Mouse (Mus musculus) urinary bladder, postnatal 14 days (tissue): ENCODE measurements around the gene Nudt2.

Experiments
- DNase-seq: peaks from one replicate; pipeline ENCODE4 v3.0.0; 2021; ENCODE audit warnings: low spot score

Nudt2 gene

DNA sequence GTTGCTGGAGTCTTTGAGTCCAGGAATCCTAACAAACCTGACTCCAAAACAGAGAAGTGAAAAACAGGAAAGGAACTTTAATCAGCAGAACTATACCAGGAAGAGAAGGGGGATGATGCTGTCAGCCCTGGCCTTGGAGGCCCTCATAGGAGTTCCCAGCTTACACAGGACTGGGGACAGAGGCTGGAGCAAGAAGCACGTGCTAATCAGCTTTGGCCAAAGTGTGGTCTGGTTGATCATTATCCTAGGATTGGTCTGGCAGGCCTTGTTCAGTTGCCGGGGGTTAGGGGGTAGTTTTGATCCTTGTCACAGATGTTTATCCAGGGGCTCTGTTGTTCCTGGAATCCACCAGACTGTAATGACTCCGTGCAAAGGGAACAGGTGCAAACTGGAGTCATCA lies 29.4 kb downstream of the Nudt2 start:
- DNase-seq, result no peak

DNA sequence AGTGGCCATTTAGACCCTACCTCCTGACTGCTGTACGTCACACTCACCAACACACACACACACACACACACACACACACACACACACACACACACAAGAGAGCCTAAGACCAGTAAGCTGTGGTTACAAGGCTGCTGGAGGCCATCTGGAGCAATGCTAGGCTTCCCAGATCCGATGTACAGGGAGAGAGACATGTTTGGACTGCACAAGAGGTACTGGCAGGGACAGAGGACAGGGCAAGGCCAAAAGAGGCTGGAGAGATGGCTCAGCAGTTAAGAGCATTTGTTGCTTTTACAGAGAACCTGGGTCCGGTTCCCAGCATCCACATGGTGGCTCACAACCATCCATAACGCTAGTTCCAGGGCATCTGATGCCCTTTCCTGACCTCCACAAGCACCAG lies 30.1 kb downstream of the Nudt2 start:
- no peak for DNase-seq

DNA sequence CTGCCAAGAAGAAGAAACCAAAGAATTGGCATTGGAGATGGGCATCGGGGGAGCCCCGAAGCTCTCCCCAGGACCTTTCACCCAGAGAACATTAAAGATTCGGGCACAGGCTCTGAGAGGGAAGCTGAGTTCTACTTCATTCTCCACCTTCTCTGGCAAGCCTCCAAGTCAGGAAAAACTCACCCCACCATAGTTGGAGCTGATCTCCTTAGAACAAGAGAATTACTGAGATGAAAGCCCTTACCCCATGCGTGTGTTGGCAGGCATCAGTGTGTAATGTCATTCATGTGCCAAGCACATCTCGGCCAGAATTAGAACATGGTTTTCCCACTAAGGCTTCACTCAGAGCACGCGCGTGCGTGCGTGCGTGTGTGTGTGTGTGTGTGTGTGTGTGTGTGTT lies 30.9 kb downstream of the Nudt2 start:
- DNase-seq, result no peak

DNA sequence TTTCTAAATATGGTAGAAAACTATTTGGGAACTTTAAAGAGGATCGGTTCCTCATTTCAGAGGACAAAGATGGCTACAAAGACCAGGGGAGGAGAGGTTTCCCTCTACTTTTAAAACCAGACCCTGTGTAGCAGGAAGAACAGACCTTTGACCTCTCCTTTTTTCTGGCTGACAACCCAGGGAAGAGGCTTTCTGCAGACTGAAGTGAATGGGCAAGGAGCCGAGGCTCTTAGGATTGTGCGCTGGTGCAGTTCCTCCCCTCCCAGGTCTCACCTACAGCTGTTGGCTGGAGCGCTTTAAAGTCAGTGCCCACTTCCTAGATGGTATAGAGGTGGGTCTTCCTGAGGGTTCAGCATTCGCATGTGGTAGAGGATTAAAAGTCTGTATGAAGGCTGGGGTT lies 32.1 kb downstream of the Nudt2 start:
- DNase-seq, result no peak

DNA sequence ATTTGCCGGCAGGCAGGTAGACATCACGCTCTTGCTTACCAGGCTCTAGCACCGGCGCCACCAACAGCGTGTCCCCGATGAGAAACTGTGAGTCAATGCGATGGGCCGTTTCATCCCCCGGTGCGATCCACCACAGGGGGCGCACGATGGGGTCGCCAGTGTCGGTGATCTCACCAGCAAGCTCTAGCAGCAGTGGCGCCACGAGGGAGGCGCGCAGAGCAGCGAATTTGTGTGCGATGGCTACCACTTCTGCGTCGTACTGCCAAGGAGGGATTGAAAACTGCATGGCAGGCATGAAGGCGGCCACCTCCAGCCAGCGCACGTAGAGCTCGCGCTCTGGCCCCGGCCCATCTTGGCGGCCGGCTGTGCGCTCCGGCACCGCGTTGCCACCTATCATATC lies 32.6 kb downstream of the Nudt2 start:
- no peak for DNase-seq

DNA sequence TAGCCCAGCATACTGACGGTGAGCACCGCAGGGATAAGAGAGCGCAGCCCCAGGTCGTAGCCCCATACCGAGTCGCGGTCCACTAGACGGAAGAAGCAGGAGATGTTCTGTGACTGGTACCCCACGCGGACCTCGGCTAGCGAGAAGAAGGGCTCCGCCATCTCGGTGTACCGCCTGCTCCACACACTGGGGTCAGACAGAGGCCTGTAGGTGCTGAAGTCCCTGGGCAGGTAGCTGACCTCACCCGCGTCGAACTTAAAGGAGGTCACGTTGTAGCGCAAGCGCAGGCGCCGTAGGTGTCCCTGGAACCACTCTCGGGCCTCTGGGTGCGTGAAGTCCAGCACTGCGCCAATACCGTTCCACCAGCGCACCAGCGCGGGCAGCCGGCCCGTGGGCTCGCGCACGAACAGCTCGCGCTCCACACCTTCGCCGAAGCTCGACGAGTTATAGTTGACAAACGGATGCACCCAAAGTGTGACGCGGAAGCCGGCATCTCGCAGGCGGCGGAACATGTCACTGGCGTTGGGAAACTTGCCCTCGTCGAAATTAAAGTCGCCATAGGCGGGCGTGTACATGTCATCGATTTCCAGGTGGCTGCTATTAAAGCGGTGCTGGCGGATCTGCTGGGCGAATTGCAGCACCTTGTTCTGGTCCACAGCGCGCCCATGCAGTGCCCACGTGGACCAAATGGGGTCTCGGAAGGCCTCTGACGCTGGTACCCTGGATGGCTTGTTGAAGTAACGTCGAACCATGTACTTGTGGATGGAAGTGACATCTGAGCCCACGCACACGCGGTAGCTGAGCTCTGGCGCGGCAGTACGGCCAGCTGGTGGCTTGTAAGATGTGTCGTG lies 33.3 kb downstream of the Nudt2 start:
- no peak for DNase-seq

DNA sequence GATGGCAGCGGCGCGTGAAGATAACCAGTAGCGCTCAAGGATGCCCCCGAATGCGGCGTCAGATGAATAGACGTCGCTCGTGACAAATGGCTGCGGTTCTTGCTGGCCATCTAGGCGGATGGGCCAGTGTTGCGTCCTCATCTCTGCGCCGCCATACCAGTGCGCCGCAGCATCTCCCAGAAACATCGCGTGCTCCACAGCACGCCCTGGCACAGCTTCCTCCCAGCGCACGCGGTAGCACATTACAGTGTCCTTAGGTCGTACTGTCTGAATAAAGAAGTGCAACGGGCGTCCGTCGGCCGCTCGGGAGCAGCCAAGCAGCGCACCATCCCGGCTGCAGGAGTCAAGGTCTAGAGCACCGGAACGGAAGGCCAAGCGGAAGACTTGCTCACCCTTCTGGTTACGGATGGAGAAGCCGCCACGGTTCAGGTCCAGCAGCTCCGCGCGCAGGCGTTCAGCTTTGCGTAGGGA lies 34.0 kb downstream of the Nudt2 start:
- no peak for DNase-seq

DNA sequence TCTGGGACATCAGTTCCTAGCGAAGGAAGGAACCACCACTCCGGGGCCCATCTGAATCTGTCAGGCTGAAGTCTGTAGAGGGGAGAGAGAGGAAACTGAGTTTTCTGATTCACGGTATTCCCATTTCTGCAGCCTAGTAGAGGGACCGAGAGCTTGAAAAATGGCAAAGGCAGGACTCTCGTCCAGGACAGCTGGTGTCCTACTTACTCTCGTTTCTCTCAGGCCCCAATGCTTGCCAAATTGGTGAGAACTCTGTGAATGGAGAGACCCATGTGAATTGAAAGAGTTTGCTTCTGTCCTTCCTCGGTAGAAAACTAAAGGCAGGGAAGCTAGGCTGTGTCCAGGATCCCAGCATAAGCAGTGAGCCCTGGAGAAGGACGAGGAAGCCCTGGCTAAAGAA lies 34.7 kb downstream of the Nudt2 start:
- DNase-seq, result no peak

DNA sequence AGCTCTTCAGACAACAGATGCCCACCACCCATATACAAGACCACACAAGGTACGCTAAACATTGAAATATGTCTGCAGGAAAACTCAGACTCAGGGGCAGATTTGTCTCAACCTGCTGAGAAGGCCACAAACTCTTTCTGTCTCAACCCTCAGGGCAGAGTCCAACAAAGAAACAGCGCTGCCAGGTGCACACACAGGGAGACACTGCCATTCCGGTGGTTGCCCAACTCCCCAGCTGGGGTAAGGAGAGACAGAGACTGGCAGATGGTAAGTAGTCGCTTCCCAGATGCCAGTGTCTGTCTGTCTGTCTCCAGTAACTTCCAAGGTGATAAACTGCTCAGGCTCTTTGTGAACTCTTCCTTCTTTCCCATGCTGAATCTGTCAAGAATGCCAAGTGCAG lies 35.8 kb downstream of the Nudt2 start:
- DNase-seq, result no peak

DNA sequence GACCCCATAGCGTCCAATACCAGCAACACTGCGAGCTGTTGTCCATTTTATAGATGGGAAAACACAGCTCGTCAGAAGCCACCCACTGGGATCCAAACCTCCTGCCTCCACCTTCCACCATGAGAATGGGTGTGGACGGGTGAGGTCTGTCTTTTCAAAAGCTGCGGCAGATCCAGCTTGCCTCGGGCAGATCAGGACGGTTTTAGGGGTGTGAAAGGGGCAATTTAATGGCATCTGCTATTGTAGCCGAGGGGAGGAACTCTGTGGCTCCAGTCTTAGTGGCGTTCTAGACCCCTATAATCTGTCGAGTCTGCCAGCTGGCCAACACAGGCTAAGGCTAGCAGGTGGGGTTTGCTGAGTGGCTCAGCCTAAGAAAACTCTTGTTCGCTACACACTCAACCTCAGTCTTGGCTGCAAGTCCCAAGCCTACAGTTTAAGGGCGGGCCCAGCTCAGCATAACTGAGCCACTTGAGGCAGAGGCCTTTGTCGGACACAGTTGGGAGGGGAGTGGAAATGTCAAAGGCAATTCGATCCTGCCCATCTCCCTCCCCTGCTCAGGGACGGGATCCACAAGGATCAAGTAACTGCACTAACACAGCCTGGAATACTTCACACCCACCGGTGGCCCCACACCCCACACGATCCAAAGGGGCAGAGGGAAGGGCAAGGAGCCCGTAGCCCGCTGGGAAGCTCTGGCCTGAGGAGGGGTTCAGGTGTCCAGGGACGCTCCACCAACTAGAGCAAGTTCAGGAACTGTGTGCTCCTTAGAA lies 37.4 kb downstream of the Nudt2 start:
- peak; percentile 31 for DNase-seq

DNA sequence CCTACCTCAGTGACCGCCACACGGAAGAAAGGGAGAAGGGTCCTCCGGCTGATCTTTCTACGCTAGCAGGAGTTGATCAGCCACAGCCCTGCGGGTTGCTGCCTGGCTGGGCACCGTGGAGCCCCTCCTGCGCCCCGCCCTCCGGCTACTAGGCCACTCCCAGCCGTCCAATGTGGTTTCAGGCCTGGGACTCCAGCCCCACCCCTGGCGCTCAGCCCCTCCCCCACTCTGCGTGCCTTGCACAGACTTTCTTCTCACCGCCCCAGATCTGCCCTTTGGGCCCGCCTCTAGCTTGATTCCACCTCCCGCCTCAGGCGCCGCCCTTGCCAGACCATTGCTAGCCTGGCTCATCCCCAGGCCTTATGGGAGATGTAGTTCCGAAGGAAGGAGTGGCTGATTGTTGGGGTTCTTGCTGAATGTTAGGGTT lies 38.0 kb downstream of the Nudt2 start, which contains the start of gene AI464131:
AI464131 (minus strand) TSS at position 91 of the 427 bp plus-strand sequence.
- DNase-seq, result peak; percentile 100

DNA sequence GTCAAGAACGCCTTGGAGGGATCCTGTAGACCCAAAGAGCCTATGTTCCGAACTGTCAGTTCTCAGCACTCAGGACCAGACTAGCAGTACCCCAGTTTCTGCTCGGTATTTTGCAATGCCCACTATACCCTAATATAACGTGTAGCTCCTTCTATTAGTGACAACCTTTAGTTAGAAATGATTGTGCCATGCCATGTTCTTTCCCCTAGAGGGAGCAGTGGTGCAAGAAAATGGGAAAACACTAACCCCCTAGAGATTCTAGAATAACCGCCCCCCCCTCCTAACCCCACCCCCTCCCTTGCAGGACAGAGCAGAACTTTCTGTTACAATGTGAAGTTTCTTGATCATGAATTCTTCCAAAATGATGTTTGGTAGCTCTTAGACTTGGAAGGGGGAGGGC lies 39.4 kb downstream of the Nudt2 start:
- DNase-seq, result no peak

DNA sequence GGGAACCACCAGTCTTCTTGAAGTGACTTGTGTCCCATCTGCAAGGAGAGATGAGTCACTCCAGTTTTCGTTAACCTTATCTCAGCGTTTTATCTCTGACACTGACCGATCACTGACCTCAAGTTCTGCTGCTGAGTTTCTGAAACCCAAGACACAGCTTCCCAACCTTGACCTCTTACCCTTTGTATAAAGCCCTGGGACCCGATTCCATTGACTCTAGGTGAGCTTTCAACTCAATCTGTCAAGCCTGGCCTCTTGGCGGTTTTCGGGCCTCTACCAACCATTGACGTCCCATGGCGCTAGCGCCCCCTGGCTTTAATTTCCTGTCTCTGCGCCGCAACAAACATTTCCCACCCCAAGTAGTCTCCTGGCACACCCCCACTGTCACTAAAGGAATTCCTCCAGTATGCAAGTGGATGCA lies 40.2 kb downstream of the Nudt2 start:
- DNase-seq, result no peak

DNA sequence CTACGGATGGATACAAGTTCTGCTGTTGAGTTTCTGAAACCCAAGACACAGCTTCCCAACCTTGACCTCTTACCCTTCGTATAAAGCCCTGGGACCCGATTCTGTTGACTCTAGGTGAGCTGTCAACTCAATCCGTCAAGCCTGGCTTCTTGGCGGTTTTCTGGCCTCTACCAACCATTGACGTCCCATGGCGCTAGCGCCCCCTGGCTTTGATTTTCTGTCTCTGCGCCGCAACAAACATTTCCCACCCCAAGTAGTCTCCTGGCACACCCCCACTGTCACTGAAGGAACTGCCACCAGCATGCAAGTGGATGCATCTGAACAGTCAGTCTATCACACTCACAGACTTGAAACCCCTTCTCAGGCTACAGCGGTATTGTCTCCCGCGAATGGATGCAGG lies 41.2 kb downstream of the Nudt2 start:
- peak; percentile 54 for DNase-seq

DNA sequence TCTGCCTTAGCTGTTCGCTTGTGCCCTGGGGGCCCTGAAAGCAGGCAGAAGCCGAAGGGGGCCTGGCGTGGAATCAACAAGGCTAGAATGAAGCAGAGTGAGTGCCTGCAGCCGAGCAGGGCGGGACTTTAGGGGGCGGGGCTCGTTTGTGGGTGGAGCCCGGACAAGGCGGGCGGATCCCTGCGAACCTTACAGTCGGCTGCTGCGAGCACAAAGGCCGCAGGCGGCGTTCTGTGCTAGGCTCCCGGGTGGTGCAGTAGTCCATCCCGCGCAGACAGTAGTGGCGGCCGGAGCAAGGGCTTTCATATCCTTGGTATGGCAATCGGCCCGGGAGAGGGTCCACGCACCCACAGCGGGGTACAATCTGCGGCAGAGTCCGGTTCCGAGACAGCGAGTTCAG lies 42.0 kb downstream of the Nudt2 start:
- DNase-seq, result peak; percentile 90

DNA sequence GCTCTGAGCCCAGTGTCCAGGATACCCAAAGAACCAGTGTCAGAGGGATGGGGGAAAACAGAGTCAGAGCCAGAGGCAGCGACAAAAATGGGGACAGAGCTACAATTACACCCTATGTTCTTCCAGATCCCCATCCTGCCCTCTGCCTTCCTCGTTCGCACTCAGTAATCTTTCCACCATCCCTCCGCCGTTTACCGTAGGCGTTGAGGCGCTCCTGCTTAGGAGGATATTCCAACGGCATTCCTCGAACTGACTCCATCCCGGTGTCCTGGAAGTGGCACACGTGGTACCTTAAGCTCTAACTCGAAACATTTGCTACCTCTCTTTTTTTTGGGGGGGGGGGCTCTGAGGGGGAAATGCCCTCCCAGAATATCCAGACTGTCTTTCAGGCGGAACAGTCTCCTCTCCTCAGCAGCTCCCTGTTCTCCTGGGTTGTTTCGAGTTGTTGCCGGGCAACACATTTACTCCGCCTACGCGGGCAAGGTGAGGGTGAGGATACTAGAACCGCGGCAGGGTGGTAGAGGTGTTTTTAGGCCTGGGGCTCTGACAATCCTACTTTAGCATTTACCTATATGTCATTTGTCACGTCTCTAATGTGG lies 42.5 kb downstream of the Nudt2 start:
- DNase-seq, result no peak

DNA sequence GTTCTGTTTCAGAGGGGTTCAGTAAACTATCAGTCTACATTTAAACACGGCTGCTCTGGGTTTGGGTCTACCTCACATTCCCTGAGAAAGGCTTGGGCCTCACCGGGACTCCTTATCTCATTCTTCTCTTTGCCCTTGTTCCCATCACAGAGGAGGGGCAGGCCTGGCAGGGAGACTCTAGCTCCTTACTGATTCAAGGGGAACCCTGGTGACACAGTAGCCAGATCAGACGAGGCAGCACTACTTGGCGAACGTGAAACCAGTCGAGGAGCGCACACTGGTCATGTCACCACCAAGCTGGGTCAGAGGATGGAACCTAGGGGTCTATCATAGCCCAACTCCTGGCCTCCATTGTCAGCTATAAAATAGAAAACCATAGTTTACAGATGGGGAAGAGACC lies 43.0 kb downstream of the Nudt2 start:
- no peak for DNase-seq

DNA sequence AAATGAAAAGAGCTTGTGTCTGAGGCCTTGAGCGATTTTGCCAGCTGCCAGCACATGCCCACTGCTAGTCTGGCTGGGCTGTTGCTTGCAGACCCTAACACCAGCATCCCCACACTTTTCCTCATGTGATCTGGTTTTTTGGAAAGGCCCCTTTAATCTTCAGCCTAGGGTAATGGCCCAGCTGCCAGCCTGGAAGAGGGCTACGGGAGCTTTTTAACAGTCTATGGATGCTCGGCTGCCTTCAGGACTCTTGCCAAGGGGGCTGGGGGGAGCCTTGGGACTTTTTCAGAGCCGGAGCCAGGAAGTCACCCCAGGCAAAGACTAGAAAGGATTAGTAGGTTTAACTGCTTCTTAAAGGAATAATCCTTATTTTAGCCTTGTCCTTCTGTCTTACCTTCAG lies 48.4 kb downstream of the Nudt2 start:
- DNase-seq, result no peak

DNA sequence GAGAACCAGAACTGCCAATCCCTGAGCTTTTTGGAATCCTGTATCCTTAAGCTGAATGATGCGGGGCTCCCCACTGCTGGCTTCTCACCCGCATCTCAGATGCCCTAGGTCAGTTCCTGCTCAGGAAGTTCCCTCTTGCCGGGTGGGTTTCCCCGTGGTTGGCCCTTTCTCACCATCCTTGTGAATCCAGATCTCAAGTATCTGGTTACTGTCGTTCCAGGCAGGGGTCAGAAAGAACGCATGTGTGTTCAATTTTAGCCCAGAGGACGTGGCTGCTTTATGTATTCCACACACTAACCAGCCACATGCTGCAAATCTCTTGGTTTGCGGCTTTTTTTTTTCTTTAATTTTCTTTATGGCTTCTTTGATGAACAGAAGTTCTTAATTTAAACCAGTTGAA lies 48.8 kb downstream of the Nudt2 start:
- no peak for DNase-seq

DNA sequence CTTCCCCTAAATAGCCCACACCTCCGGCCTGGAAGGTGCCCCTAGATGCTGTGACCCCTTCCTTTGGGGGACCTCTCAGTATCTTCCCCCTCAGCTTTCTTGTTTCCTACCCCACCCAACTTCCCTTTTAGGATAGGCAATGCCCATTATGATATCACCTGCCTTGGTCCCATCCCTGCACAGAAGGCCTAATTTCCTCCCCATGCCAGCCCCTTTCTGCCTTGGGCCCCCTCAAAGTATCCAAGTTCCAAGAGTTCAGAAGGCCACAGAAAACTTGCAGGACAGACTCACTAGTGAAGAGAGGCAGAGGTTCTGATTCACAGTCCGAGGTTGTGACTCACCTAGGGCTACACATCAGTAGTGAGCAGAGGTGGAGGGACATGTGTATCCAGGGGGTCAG lies 52.3 kb downstream of the Nudt2 start, which contains the start of gene 1110017D15Rik:
1110017D15Rik (minus strand) TSS at position 101 of the 400 bp plus-strand sequence.
- no peak for DNase-seq

DNA sequence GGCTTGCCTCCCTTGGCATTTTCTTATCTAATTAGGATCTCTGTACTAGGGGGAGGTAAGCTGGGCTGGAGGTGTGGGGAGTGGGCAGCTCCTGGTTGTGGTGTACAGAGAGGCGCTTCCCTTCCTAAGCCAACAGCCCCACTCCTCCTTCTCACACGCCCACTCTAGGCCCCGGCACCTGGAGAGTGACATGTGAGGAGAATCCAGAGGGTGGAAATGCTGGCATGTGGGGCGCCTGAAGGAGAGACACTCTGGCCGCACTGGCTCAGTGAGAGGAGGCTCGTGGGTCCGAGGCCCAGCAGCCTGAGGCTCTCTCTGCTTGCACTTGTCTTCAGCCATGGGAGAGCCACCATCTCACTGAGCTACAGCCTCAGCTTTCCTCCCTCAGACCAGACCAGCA lies 53.4 kb downstream of the Nudt2 start:
- DNase-seq, result no peak

DNA sequence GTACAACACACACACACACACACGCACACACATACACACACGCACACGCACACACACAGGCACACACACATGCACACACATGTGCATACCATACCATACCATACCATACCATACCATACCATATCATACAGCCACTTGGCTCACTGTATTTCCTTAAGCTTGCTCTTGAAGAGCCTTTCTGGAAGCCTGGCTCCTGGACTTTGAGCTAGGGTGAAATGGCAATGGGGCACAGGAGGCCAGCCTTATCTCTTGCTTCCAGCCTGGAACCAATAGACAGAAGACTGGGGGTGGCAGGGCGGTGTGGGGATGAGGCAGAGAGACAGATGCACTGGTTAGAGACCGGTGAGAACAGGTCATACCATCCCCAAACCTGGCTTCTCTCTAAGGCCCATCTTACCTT lies 54.2 kb downstream of the Nudt2 start:
- DNase-seq, result no peak

DNA sequence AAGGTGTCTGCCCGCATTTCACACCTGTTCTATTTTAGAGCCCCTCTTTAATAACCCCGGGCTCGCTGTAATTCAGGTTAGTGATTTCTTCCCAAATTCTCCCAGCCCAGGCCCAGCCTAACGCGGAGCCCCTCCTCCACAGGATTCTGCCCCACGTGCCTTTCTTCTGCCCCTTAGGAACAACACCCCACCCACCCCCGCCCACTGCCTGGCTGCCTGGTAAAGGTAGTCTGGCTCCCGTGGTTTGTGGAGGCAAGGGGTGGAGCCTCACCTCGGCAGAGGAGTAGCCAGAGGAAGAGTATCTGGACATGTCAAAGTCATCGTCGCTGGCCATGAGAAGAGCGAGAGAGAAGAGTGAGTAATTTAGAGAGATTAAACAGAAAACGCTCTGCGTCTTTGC lies 55.7 kb downstream of the Nudt2 start:
- DNase-seq, result no peak
